Mouse (Mus musculus): Measurements from ENCODE around the gene Fbxo47.

The Fbxo47 gene

GRCm38 (mm10) chr11:97812491-97812921 lies 71.4 kb downstream of the Fbxo47 start:
- DNase-seq (ENCODE audit: low read depth, low spot score) = peak; percentile 65

- no peak for DNase-seq (ENCODE audit: low read depth, low spot score)
These were observed 72.2 kb downstream of the Fbxo47 start for GRCm38 (mm10) chr11:97811569-97812362.

DNA sequence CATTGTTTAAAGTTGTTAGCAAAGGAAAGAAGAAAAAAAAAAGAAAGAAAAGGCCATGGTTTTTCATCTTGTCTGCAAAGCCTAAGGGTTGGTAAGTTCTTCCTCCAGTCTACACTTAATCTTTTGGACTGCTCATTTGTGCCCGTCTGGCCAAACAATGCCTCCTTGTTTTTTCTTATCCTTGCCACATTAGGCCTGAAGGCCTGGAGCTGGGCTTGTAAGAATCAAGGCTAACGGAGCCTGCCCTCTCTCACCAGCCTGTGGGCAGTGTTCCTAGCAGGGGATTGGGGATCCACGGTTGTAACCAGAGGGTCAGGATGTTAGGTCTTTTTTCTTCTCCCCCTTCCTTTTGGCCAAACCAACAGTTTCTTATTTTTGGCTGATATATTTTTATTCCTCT lies 73.0 kb downstream of the Fbxo47 start:
- no peak for DNase-seq (ENCODE audit: low read depth, low spot score)

GRCm38 (mm10) chr11:97810356-97810755 lies 73.6 kb downstream of the Fbxo47 start:
- DNase-seq (ENCODE audit: low read depth, low spot score) = no peak

DNA sequence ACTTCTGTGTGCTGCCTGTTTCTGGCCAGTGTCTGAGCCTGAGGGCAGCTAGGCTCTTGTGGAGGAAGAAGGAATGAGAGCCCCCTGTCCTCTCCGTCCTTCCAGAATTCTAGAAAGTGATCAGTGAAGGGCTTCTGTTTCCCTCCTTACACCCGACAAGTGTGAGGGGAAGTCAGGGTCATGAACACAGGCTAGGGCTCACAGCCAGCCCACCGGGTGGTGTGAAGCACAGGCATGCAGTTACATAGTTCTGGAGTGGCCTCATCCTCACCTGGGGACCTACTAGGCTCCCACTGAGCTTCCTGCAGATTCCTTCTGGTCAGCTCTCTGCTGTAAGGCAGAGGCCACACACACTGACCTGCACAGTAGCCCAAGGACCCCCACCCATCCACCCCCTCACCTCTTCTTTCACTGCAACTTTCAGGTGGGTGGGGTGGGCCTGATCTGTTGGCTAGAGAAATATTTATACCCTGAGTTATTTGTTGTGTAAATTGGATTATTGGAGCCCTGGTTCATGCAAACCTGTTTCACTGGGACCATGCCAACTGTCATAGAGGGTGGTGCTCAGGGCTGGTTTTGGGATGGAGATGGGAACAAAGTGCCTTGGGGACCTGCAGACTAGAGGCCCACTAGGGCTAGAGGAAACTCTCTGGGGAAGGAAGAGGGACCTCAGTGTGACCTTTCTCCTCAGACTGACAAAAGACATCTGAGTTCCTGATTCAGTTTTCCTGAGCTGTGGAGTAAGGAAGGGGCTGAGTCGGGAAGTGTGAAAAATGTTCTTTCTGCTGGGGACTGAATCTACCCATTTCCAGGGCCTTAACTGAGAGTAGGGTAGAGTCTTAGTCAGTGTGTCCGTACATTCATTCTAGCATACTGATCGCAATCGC lies 74.5 kb downstream of the Fbxo47 start:
- DNase-seq (ENCODE audit: low read depth, low spot score) = no peak

- DNase-seq (ENCODE audit: low read depth, low spot score) = peak; percentile 94
These were observed 75.2 kb downstream of the Fbxo47 start for GRCm38 (mm10) chr11:97808621-97809234.

DNA sequence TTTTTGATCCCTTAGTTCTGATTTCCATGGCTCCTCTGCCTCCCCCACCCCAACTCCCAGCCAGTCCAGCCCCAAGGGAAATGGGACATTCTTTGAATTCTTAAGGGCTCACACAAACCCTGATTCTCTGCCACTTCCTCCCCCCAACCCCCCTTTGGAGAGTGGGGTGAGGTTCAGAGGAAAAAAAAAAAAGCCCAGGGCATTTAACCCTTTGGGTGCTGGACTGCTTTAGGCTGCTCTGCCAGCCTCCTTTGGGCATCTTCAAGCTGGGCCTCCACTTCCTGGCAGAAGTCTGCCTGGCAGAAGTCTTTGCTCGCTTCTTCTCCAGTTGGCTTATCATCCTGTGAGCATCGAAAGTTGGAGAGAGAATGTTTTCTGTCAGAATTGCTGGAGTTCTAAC lies 75.9 kb downstream of the Fbxo47 start:
- DNase-seq (ENCODE audit: low read depth, low spot score) = peak; percentile 87

- no peak for DNase-seq (ENCODE audit: low read depth, low spot score)
These were observed 76.3 kb downstream of the Fbxo47 start for GRCm38 (mm10) chr11:97807626-97808025.

DNA sequence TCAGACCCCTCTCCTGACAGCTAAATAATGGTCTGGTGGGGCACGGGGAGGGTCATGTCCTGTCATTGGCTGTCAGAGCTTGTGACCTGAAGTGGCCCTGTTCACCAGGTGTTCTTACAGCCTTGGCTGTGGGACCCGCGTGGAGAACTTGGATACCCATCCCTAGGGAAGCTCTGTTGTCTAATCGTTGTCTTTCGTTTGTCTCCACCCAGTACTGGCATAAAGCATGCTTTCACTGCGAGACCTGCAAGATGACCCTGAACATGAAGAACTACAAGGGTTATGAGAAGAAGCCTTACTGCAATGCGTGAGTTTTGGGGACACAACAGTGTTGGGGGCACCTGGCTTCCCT lies 77.4 kb downstream of the Fbxo47 start:
- DNase-seq (ENCODE audit: low read depth, low spot score) = no peak

DNA sequence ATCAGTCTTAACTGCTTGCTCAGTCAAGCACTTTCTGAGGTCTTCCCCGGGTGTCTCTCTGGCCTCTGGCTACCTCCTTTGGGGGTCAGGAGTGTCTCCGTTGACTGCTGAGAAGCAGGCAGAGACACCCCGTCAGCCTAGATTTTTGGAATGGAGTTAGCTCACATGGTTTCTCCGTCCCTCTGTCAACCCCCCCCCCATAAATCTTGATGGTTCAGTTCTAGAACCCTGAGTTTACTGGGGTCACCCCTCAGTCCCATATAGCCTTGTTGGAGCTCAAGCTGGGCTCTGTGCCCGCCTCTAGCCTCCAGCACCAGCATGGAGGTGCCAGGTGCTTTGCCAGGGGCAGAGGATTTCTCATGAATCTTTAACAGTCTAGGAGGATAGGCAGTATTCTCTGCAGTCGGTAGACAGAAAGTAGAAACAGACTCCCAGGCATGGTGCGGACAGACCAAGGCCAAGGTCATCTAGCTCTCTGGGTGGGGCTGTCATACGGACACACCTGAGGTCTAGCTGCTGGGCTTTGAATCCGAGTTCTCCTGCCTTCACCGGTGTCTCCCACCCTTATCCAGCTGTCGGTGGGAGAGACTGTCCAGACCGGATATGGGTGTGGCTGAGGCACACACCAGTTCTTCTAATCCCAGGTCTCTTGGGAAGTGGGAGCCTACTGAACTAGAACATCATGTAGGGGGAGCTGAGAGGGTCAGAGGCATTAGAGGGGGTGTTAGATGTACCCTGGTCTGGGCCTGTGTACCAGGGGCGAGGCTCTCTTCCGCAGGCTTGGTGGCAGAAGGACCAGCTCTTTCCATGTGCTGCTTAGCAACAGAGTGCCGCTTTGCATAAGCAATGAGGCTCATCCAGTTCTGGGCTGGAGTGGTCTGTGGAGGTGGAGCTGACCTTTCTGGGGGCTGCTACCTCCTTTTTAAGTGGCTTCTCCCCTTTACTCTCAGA lies 78.0 kb downstream of the Fbxo47 start:
- DNase-seq (ENCODE audit: low read depth, low spot score) = peak; percentile 89

DNA sequence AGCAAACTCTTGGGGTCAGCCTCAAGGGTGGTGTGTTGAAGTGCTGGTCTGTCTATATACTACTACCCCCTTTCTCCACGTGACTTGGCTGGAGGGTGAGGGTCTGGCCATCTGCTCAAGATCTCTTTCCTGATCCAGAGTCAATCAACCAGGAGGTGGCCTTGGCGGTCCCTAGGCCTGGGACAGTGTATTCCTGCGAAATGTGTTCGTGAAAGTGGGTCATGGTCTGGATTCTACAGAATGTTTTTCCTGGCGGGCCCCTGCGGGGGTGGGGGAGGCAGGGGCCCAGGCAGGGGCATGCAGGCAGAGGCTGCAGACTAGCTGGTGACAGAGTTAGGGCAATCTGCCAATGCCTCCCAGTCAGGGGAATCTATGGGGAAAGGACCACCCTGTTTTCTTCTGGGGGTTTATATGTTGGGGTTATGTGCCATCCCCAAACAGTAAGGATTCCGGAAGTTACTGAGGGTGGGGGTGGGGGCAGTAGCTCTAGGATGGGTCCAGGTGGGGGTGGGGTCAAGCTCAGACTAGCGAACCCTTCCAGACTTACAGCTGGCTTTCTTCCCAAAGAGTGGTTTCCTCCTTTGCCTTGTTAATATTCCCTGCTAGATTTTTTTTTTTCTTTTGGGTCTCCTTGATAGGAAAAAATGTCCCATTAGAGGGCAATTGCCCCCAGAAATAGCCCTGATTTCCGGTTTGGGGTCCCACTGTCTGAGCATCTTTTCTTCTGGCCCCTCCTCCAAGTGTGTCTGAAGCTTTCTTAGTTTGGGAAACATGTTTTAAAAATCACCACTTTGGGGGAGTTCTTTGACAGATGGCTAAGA lies 78.9 kb downstream of the Fbxo47 start:
- DNase-seq (ENCODE audit: low read depth, low spot score) = no peak

- no peak for DNase-seq (ENCODE audit: low read depth, low spot score)
These were observed 80.1 kb downstream of the Fbxo47 start for GRCm38 (mm10) chr11:97803847-97804246.
